Comparison of ENCODE assay signal across 9 mouse cellular contexts in the genomic region with DNA sequence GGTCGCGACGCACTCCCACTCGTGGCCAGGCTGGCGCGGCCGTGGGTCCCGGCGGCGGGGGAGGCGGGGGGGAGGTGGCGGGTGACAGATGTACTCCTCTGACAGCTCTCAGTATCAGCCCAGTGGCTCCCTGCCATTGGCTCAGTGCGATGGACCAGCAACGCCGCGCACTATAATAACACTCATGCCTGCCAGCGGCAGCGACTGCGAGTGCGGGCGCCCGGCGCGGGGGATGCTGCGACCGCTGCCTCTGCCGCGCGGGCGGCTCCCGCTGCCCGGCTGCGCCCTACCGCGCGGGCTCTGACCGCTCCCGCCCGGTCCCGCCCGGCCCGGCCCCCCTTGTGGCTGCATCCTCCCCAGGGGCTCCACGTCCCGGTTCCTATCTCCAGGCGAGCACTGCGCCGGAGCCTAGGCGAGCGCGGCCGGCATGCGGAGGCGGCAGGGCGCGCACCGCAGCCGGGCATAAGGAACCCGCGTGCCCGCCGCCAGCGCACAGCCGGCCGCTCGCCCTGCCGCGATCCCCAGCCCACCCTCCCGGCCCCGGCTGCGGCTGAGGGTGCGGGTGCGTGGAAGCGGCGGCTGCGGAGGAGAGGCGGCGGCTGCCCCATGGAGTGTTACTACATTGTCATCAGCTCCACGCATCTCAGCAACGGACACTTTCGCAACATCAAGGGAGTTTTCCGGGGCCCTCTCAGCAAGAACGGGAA. TPM values are rescaled to one million over a fixed set of nuclear protein-coding genes. Genes with fewer than 3 reads are reported as not detected.
A peak's percentile ranks its signal among the peaks of the same experiment; 100 is the strongest.
DNase-seq lines count a peak whose midpoint lies in the region; ATAC-seq and TF ChIP-seq lines count a peak whose summit lies in the region.
"Had no signal": no experiment of that assay in that cellular context is flagged by ENCODE, and none has a peak within 500 bp of the region (broad histone marks: within the 10 kb centered on the region; RNA-seq: fewer than 3 reads in every experiment).

A gene (plus strand): TSS at position 38 of the 707 bp plus-strand sequence.

- peak; percentile 95 for ATAC-seq in forebrain, embryonic 13.5 days
- peak; percentile 83 for ATAC-seq in intestine, embryonic 15.5 days
- no peak for ATAC-seq in limb, embryonic 15.5 days (ENCODE audit: insufficient number of reproducible peaks, low FRiP score, low TSS enrichment, low read depth)

- H3K36me3 ChIP-seq in forebrain, embryonic 13.5 days (ENCODE audit: poor library complexity, severe bottlenecking), result no peaks in the 10 kb centered on the region
- H3K36me3 ChIP-seq in intestine, embryonic 15.5 days, result no peaks in the 10 kb centered on the region
- no peaks in the 10 kb centered on the region for H3K36me3 ChIP-seq in limb, embryonic 15.5 days

- no peaks in the 10 kb centered on the region for H3K9me3 ChIP-seq in forebrain, embryonic 13.5 days (replicated peaks)
- no peaks in the 10 kb centered on the region for H3K9me3 ChIP-seq in intestine, embryonic 15.5 days
- H3K9me3 ChIP-seq in limb, embryonic 15.5 days, result no peaks in the 10 kb centered on the region

- H3K9ac ChIP-seq in forebrain, embryonic 13.5 days, result peak within 1 kb of the TSS; percentile 77
- H3K9ac ChIP-seq in intestine, embryonic 15.5 days, result peak within 1 kb of the TSS; percentile 39
- H3K9ac ChIP-seq in limb, embryonic 15.5 days, result 0 out of 2 replicates have a peak within 1 kb of the TSS, but pooled peaks have one; percentile 20

- peaks cover 13% of the 10 kb centered on the region for H3K27me3 ChIP-seq in forebrain, embryonic 13.5 days
- peaks cover 22% of the 10 kb centered on the region for H3K27me3 ChIP-seq in intestine, embryonic 15.5 days (replicated peaks)
- peaks cover 32% of the 10 kb centered on the region for H3K27me3 ChIP-seq in limb, embryonic 15.5 days

- WGBS in forebrain, embryonic 13.5 days, result under 1% methylated on average over 67 of the region's 82 CpGs
- WGBS in intestine, embryonic 15.5 days, result 0% methylated on average over 69 of the region's 82 CpGs
- WGBS in limb, embryonic 15.5 days, result under 1% methylated on average over 65 of the region's 82 CpGs

- peak within 1 kb of the TSS; percentile 83 for H3K4me2 ChIP-seq in forebrain, embryonic 13.5 days
- peak within 1 kb of the TSS; percentile 90 for H3K4me2 ChIP-seq in intestine, embryonic 15.5 days (replicated peaks)
- H3K4me2 ChIP-seq in limb, embryonic 15.5 days, result peak within 1 kb of the TSS; percentile 98

- peak within 1 kb of the TSS; percentile 65 for H3K4me3 ChIP-seq in gastrocnemius, adult 2 months
- peak within 1 kb of the TSS; percentile 76 for H3K4me3 ChIP-seq in forebrain, embryonic 13.5 days
- peak within 1 kb of the TSS; percentile 52 for H3K4me3 ChIP-seq in intestine, embryonic 15.5 days (replicated peaks)
- peak within 1 kb of the TSS; percentile 58 for H3K4me3 ChIP-seq in limb, embryonic 15.5 days
- H3K4me3 ChIP-seq: erythroblast, embryonic 14.5 days had no signal

- H3K4me1 ChIP-seq in forebrain, embryonic 13.5 days, result peaks cover 15% of the 10 kb centered on the region
- H3K4me1 ChIP-seq in intestine, embryonic 15.5 days (replicated peaks), result peaks cover 12% of the 10 kb centered on the region; the same call in 1 of the 2 replicates
- H3K4me1 ChIP-seq in limb, embryonic 15.5 days, result peaks cover 17% of the 10 kb centered on the region

- no peak for TF ChIP-seq CTCF in gastrocnemius, adult 2 months (IDR thresholded peaks at IDR 0.05)

- intact Hi-C loops in gastrocnemius, adult 2 months (cut with DNase I), result no loop called here
- intact Hi-C loops in gastrocnemius, postnatal 36 days (cut with DNase I), result no loop called here

- DNase-seq in gastrocnemius, adult 2 months, result peak; percentile 28
- no peak for DNase-seq in gastrocnemius, postnatal 36 days
- DNase-seq in adrenal gland, postnatal 25 days, result peak; percentile 10
- peak; percentile 78 for DNase-seq in retina, embryonic 14.5 days (ENCODE audit: low spot score)
- no peak for DNase-seq in natural killer cell, adult 2 months (ENCODE audit: low spot score in 2 of 2)

- H3K27ac ChIP-seq in gastrocnemius, adult 2 months, result no peak within 1 kb of the TSS
- peak within 1 kb of the TSS; percentile 75 for H3K27ac ChIP-seq in forebrain, embryonic 13.5 days
- H3K27ac ChIP-seq in intestine, embryonic 15.5 days, result no peak within 1 kb of the TSS
- H3K27ac ChIP-seq in limb, embryonic 15.5 days, result no peak within 1 kb of the TSS

RNA-seq across cellular contexts. Expression of the gene that starts here (rescaled TPM):
- not detected for total RNA-seq in gastrocnemius, adult 2 months (2021)
- total RNA-seq in gastrocnemius, postnatal 36 days (2021), result not detected
- total RNA-seq in adrenal gland, postnatal 25 days (2021), result 0.24 and 0.67 TPM in 2 replicates
- polyA plus RNA-seq in forebrain, embryonic 13.5 days (2015; fragmentation: Nextera tagmentation; extraction: Ambion mirVana), result 3.2 and 3.9 TPM in 2 replicates
- polyA plus RNA-seq in intestine, embryonic 15.5 days (2015; fragmentation: Nextera tagmentation; extraction: Ambion mirVana), result 2.5 and 3.4 TPM in 2 replicates
- polyA plus RNA-seq in limb, embryonic 15.5 days (2015; fragmentation: Nextera tagmentation; extraction: Ambion mirVana), result 0.45 and 0.64 TPM in 2 replicates
- polyA plus RNA-seq: erythroblast, embryonic 14.5 days had no signal

Comparison
In these comparisons a context has a peak if more than half of its experiments do, and no peak if none do; other contexts are left out.
1. Peak in DNase-seq and H3K4me3 ChIP-seq in gastrocnemius, adult 2 months; RNA of the gene not detected or under 1 TPM.
2. Peak in DNase-seq in adrenal gland, postnatal 25 days; RNA of the gene not detected or under 1 TPM.
3. H3K9ac ChIP-seq: peak in every context shown above with its lines; median percentile 77 in forebrain, embryonic 13.5 days; 39 in intestine, embryonic 15.5 days; 20 in limb, embryonic 15.5 days.